Mouse (Mus musculus) CH12.LX (cell line): ENCODE results near the gene Pip5k1c. TPM values are rescaled to one million over a fixed set of nuclear protein-coding genes. Genes with fewer than 3 reads are reported as not detected.

Experiments
- DNase-seq: peaks from one replicate; pipeline ENCODE4 v3.0.0-alpha.2; 2013; ENCODE audit errors: extremely low read depth
- H3K27ac ChIP-seq: 2 replicates; pipeline ENCODE4 v1.5.1; 2012; ENCODE audit warnings: low read depth, mild to moderate bottlenecking, control low read depth, moderate library complexity; ENCODE audit not compliant: insufficient read depth
- H3K27me3 ChIP-seq: replicated peaks from 2 replicates; pipeline ENCODE3; 2012; ENCODE audit warnings: inconsistent platforms
- H3K36me3 ChIP-seq, 2 experiments: replicated peaks in 1 of 2; 2 replicates each; pipeline versions ENCODE3 to v1.6.1; 2012; ENCODE audit warnings: inconsistent platforms in 1 of 2, low read length in 1 of 2, mild to moderate bottlenecking in 1 of 2, mixed read lengths in 1 of 2, moderate library complexity in 1 of 2; ENCODE audit not compliant: control insufficient read depth in 1 of 2, insufficient read depth in 1 of 2
- H3K4me1 ChIP-seq, 2 experiments: 2 replicates each; pipeline ENCODE4 v1.6.1; 2012; ENCODE audit warnings: inconsistent platforms in 1 of 2, moderate library complexity in 1 of 2; ENCODE audit not compliant: insufficient read depth in 2 of 2, control insufficient read depth in 1 of 2
- H3K4me2 ChIP-seq: 2 replicates; pipeline ENCODE4 v1.6.1; 2012; ENCODE audit warnings: low read depth, mild to moderate bottlenecking, control low read depth; ENCODE audit not compliant: poor library complexity, insufficient read depth, severe bottlenecking
- H3K4me3 ChIP-seq, 3 experiments: fragments of 150-350 bp in 1 of 3; sonication (generic) in 1 of 3; replicated peaks in 1 of 3; 2 replicates each; pipeline versions ENCODE3 to v1.5.1; 2011 to 2012; ENCODE audit warnings: low read depth in 2 of 3, low read length in 2 of 3, mild to moderate bottlenecking in 2 of 3, moderate library complexity in 2 of 3, control low read depth in 1 of 3, improper control_type of control experiment in 1 of 3, inconsistent platforms in 1 of 3, mixed read lengths in 1 of 3; ENCODE audit not compliant: poor library complexity in 1 of 3
- H3K79me2 ChIP-seq: replicated peaks from 2 replicates; pipeline ENCODE4 v1.6.1; 2012; ENCODE audit warnings: mild to moderate bottlenecking, moderate library complexity; ENCODE audit not compliant: control insufficient read depth, poor library complexity, insufficient read depth, severe bottlenecking; ENCODE audit errors: extremely low read depth
- H3K9ac ChIP-seq: 2 replicates; pipeline ENCODE4 v1.6.1; 2012; ENCODE audit warnings: low read depth, mild to moderate bottlenecking, control low read depth, moderate library complexity; ENCODE audit not compliant: insufficient read depth
- H3K9me3 ChIP-seq: replicated peaks from 2 replicates; pipeline ENCODE3; 2012; ENCODE audit warnings: low read length, inconsistent platforms, mixed read lengths
- BHLHE40 ChIP-seq: IDR thresholded peaks from 2 replicates; pipeline ENCODE4 v1.6.1; 2011; ENCODE audit warnings: mild to moderate bottlenecking, low read depth, low read length, improper control_type of control experiment
- CHD2 ChIP-seq: IDR thresholded peaks from 2 replicates; pipeline ENCODE4 v1.6.1; 2011; ENCODE audit warnings: low read length, improper control_type of control experiment
- CTCF ChIP-seq, 2 experiments: IDR thresholded peaks in 1 of 2; conservative IDR thresholded peaks in 1 of 2; 2 replicates each; pipeline ENCODE4 v1.5.1; 2011 to 2012; ENCODE audit warnings: low read depth in 2 of 2, low read length in 2 of 2, improper control_type of control experiment in 1 of 2, inconsistent platforms in 1 of 2, mild to moderate bottlenecking in 1 of 2, moderate library complexity in 1 of 2
- E2F4 ChIP-seq: IDR thresholded peaks from 2 replicates; pipeline ENCODE4 v1.6.1; 2011; ENCODE audit warnings: low read depth, low read length, improper control_type of control experiment; ENCODE audit not compliant: insufficient replicate concordance
- ELF1 ChIP-seq: IDR thresholded peaks from 2 replicates; pipeline ENCODE4 v1.6.1; 2014; ENCODE audit warnings: low read depth, mild to moderate bottlenecking, inconsistent platforms, low read length, improper control_type of control experiment
- EP300 ChIP-seq: IDR thresholded peaks from 2 replicates; pipeline ENCODE4 v1.6.1; 2011; ENCODE audit warnings: low read length, improper control_type of control experiment
- ETS1 ChIP-seq: conservative IDR thresholded peaks from 2 replicates; pipeline ENCODE4 v1.6.1; 2012; ENCODE audit warnings: low read depth, mild to moderate bottlenecking, inconsistent platforms, low read length, improper control_type of control experiment, moderate library complexity
- HCFC1 ChIP-seq: IDR thresholded peaks from 2 replicates; pipeline ENCODE4 v1.6.1; 2012; ENCODE audit warnings: low read depth, mild to moderate bottlenecking, inconsistent platforms, low read length, improper control_type of control experiment
- IRF4 ChIP-seq: IDR thresholded peaks from 2 replicates; pipeline ENCODE4 v1.6.1; 2014; ENCODE audit warnings: low read depth, mild to moderate bottlenecking, inconsistent platforms, low read length, improper control_type of control experiment
- JUN ChIP-seq: IDR thresholded peaks from 2 replicates; pipeline ENCODE4 v1.6.1; 2011; ENCODE audit warnings: low read depth, mild to moderate bottlenecking, low read length, improper control_type of control experiment, moderate library complexity; ENCODE audit not compliant: insufficient read depth
- JUND ChIP-seq: conservative IDR thresholded peaks from 2 replicates; pipeline ENCODE4 v1.6.1; 2011; ENCODE audit warnings: low read depth, low read length, improper control_type of control experiment
- KAT2A ChIP-seq: IDR thresholded peaks from 2 replicates; pipeline ENCODE4 v1.6.1; 2012; ENCODE audit warnings: low read length, improper control_type of control experiment, inconsistent platforms; ENCODE audit not compliant: insufficient replicate concordance
- MAFK ChIP-seq: IDR thresholded peaks from 2 replicates; pipeline ENCODE4 v1.6.1; 2011; ENCODE audit warnings: low read length, improper control_type of control experiment; ENCODE audit not compliant: insufficient replicate concordance
- MAX ChIP-seq: IDR thresholded peaks from 2 replicates; pipeline ENCODE4 v1.6.1; 2011; ENCODE audit warnings: low read length, improper control_type of control experiment
- MAZ ChIP-seq: IDR thresholded peaks from 2 replicates; pipeline ENCODE4 v1.6.1; 2012; ENCODE audit warnings: low read depth, mild to moderate bottlenecking, inconsistent platforms, low read length, improper control_type of control experiment, moderate library complexity
- MEF2A ChIP-seq: IDR thresholded peaks from 2 replicates; pipeline ENCODE4 v1.6.1; 2014; ENCODE audit warnings: low read depth, mild to moderate bottlenecking, inconsistent platforms, low read length, improper control_type of control experiment, borderline replicate concordance
- MXI1 ChIP-seq: IDR thresholded peaks from 2 replicates; pipeline ENCODE4 v1.6.1; 2011; ENCODE audit warnings: mild to moderate bottlenecking, low read depth, low read length, improper control_type of control experiment
- MYC ChIP-seq: IDR thresholded peaks from 2 replicates; pipeline ENCODE4 v1.6.1; 2011; ENCODE audit warnings: low read depth, mild to moderate bottlenecking, improper control_type of control experiment, low read length
- NELFE ChIP-seq: IDR thresholded peaks from 2 replicates; pipeline ENCODE4 v1.6.1; 2011; ENCODE audit warnings: low read depth, low read length, improper control_type of control experiment
- PAX5 ChIP-seq: IDR thresholded peaks from 2 replicates; pipeline ENCODE4 v1.6.1; 2012; ENCODE audit warnings: low read length, inconsistent platforms, mixed read lengths
- POLR2A ChIP-seq: IDR thresholded peaks from 2 replicates; pipeline ENCODE4 v1.6.1; 2011; ENCODE audit warnings: low read depth, mild to moderate bottlenecking, improper control_type of control experiment, low read length
- POLR2AphosphoS2 ChIP-seq: IDR thresholded peaks from 2 replicates; pipeline ENCODE4 v1.6.1; 2011; ENCODE audit warnings: low read depth, low read length, improper control_type of control experiment
- RAD21 ChIP-seq: IDR thresholded peaks from 2 replicates; pipeline ENCODE4 v1.6.1; 2011; ENCODE audit warnings: low read depth, mild to moderate bottlenecking, low read length, improper control_type of control experiment, moderate library complexity
- RCOR1 ChIP-seq: conservative IDR thresholded peaks from 2 replicates; pipeline ENCODE4 v1.6.1; 2012; ENCODE audit warnings: low read depth, mild to moderate bottlenecking, inconsistent platforms, low read length, improper control_type of control experiment
- SIN3A ChIP-seq: IDR thresholded peaks from 2 replicates; pipeline ENCODE4 v1.6.1; 2012; ENCODE audit warnings: low read length, improper control_type of control experiment, inconsistent platforms
- SMC3 ChIP-seq: IDR thresholded peaks from 2 replicates; pipeline ENCODE4 v1.6.1; 2011; ENCODE audit warnings: low read depth, low read length, improper control_type of control experiment
- TBP ChIP-seq: conservative IDR thresholded peaks from 2 replicates; pipeline ENCODE4 v1.6.1; 2011; ENCODE audit warnings: low read depth, low read length, improper control_type of control experiment
- UBTF ChIP-seq: IDR thresholded peaks from 2 replicates; pipeline ENCODE4 v1.6.1; 2012; ENCODE audit warnings: low read depth, mild to moderate bottlenecking, inconsistent platforms, low read length, improper control_type of control experiment, moderate library complexity
- USF1 ChIP-seq: IDR thresholded peaks from 2 replicates; pipeline ENCODE4 v1.6.1; 2014; ENCODE audit warnings: low read depth, mild to moderate bottlenecking, inconsistent platforms, low read length, improper control_type of control experiment
- USF2 ChIP-seq: conservative IDR thresholded peaks from 2 replicates; pipeline ENCODE4 v1.6.1; 2011; ENCODE audit warnings: low read depth, low read length, improper control_type of control experiment
- ZC3H11A ChIP-seq: IDR thresholded peaks from 2 replicates; pipeline ENCODE4 v1.6.1; 2012; ENCODE audit warnings: low read depth, mild to moderate bottlenecking, inconsistent platforms, low read length, improper control_type of control experiment
- ZKSCAN1 ChIP-seq: IDR thresholded peaks from 2 replicates; pipeline ENCODE4 v1.6.1; 2012; ENCODE audit warnings: low read depth, inconsistent platforms, low read length, improper control_type of control experiment, borderline replicate concordance
- ZMIZ1 ChIP-seq: IDR thresholded peaks from 2 replicates; pipeline ENCODE4 v1.6.1; 2012; ENCODE audit warnings: low read depth, mild to moderate bottlenecking, inconsistent platforms, low read length, improper control_type of control experiment
- ZNF384 ChIP-seq: IDR thresholded peaks from 2 replicates; pipeline ENCODE4 v1.6.1; 2012; ENCODE audit warnings: low read depth, low read length, improper control_type of control experiment, inconsistent platforms
- dilution Hi-C: fragments of 300-500 bp; cut with MboI; formaldehyde crosslinking; loops from 2 replicates; pipeline ENCODE4 v1.14.3; 2020; ENCODE audit warnings: low sequenced_read_pairs; ENCODE audit not compliant: extremely low pct_unique_long_range_greater_than_20kb, extremely low pct_ligation_motif_present
- in situ Hi-C: fragments of 300-500 bp; cut with MboI; formaldehyde crosslinking; loops from 3 replicates; pipeline ENCODE4 v1.14.3; 2019; ENCODE audit warnings: low sequenced_read_pairs, low pct_ligation_motif_present, low pct_unique_long_range_greater_than_20kb, mixed read lengths
- polyA plus RNA-seq: library from polyadenylated mRNA; unstranded; fragments of >175 nt; gene quantifications from 2 replicates; pipeline ENCODE4 v1.2.1, GENCODE M21; 2012; ENCODE audit warnings: low read depth; ENCODE audit not compliant: insufficient read length
- total RNA-seq, 2 experiments: library from RNA; depleted of rRNA; stranded (reverse); fragments of 300-350 nt in 1 of 2; fragments of >200 nt in 1 of 2; gene quantifications; 2 replicates each; pipeline ENCODE4 v1.2.3; 2012 to 2014

The Pip5k1c gene
- total and polyA plus RNA-seq, 3 experiments = 11.4 to 51.4 (median 12.6) TPM

DNA sequence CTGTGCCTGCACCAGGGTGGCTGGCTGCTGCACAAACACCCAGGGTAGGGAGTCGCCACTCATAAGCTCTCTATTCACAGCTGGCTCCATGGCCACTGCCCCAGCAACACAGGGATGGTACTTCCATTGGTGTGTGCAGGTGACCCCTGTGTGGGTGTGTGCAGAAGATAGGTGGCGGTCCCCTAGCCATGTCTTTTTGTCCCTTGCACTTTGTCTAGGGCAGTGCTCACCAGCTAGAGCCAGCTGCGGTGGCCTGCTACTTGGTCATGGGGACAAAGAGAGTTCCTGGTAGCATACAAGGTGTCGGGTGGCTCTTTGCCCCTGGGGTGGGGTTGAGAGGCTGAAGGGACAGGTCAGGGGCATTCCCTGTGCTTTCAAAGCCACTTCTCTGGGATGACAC, 48.6 kb upstream of the Pip5k1c start:
- H3K9ac ChIP-seq = no peak overlapping the region
- dilution Hi-C loops (no loop called here), in situ Hi-C loops (no loop called here)
- H3K36me3 ChIP-seq = peaks cover 15 to 72% of the 10 kb centered on the region in 2 experiments
- no peaks in the 10 kb centered on the region for H3K9me3 ChIP-seq
- H3K4me3 ChIP-seq = no peak overlapping the region
- H3K4me2 ChIP-seq = no peak overlapping the region
- DNase-seq = no peak
- TF ChIP-seq SIN3A = no peak
- TF ChIP-seq, all 38 proteins: peak for 0
- Histone ChIP-seq H3K4me1 (peaks cover 7 to 18% of the 10 kb centered on the region in 2 experiments), H3K27me3 (no peaks in the 10 kb centered on the region), H3K79me2 (no peaks in the 10 kb centered on the region), H3K27ac (no peak overlapping the region)

DNA sequence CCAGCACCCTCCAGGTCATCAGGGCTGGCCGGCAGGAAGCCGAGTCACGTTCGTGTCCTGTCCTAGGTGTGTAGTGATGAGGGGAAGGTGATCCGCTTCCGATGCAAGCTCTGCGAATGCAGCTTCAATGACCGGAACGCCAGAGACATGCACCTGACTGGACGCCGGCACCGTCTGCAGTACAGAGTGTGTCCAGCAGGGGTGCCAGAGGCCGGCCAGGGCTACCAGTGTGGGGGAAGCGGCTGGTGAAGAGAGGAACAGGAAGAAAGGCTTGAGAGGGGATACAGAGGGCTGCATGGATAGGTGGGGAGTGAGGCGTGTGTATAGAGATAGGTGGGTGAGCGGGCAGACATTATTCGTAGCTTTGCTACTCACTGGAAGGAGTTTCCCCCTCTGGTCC, 48.2 kb upstream of the Pip5k1c start:
- Histone ChIP-seq H3K36me3 (peaks cover 16 to 73% of the 10 kb centered on the region in 2 experiments), H3K79me2 (no peaks in the 10 kb centered on the region), H3K27me3 (no peaks in the 10 kb centered on the region), H3K4me3 (no peak overlapping the region), H3K4me1 (peaks cover 12 to 23% of the 10 kb centered on the region in 2 experiments), H3K9me3 (no peaks in the 10 kb centered on the region), H3K4me2 (no peak overlapping the region), H3K27ac (no peak overlapping the region), H3K9ac (no peak overlapping the region)
- in situ Hi-C loops = no loop called here
- dilution Hi-C loops = no loop called here
- DNase-seq = peak; percentile 69
- TF ChIP-seq IRF4 (0 out of 2 replicates have a peak, but pooled peaks have one; percentile 37), RAD21 (peak; percentile 73), UBTF (no peak), MEF2A (no peak), E2F4 (no peak), PAX5 (no peak), ELF1 (peak; percentile 79), SMC3 (peak; percentile 68), ZNF384 (no peak), EP300 (no peak), USF2 (no peak), MAX (no peak), JUND (no peak), MXI1 (0 out of 2 replicates have a peak, but pooled peaks have one; percentile 24), NELFE (0 out of 2 replicates have a peak, but pooled peaks have one; percentile 37), ZMIZ1 (0 out of 2 replicates have a peak, but pooled peaks have one; percentile 23), ZC3H11A (no peak), CHD2 (peak; percentile 77), POLR2AphosphoS2 (no peak), HCFC1 (peak; percentile 38; the same call in 1 of the 2 replicates), MAZ (0 out of 2 replicates have a peak, but pooled peaks have one; percentile 40), MYC (no peak), MAFK (no peak), TBP (no peak), ETS1 (no peak), KAT2A (no peak), JUN (no peak), ZKSCAN1 (no peak), CTCF (conservative IDR thresholded peaks at IDR 0.05 in 1 of 2, IDR thresholded peaks at IDR 0.05 in 1 of 2; ENCODE audit: low read depth in 2 of 2, low read length in 2 of 2) (peak; percentile 75 to 84), BHLHE40 (peak; percentile 48; the same call in 1 of the 2 replicates), RCOR1 (no peak), POLR2A (no peak), USF1 (no peak), SIN3A (peak; percentile 54; the same call in 1 of the 2 replicates)
